Mouse (Mus musculus) urinary bladder, adult 2 months (tissue): ENCODE measurements around the gene Ankrd1. TPM values are rescaled to one million over a fixed set of nuclear protein-coding genes. Genes with fewer than 3 reads are reported as not detected.

Experiments used
- DNase-seq: peaks from one replicate; pipeline ENCODE4 v3.0.0; 2022; ENCODE audit warnings: low spot score
- polyA plus RNA-seq: library from polyadenylated mRNA; depleted of rRNA; stranded (reverse); fragments of >200 nt; gene quantifications from 2 replicates; pipeline ENCODE4 v1.2.3, GENCODE M21; 2012; rRNA removed

The Ankrd1 gene
- polyA plus RNA-seq = 1.7 and 4.4 TPM in 2 replicates

DNA sequence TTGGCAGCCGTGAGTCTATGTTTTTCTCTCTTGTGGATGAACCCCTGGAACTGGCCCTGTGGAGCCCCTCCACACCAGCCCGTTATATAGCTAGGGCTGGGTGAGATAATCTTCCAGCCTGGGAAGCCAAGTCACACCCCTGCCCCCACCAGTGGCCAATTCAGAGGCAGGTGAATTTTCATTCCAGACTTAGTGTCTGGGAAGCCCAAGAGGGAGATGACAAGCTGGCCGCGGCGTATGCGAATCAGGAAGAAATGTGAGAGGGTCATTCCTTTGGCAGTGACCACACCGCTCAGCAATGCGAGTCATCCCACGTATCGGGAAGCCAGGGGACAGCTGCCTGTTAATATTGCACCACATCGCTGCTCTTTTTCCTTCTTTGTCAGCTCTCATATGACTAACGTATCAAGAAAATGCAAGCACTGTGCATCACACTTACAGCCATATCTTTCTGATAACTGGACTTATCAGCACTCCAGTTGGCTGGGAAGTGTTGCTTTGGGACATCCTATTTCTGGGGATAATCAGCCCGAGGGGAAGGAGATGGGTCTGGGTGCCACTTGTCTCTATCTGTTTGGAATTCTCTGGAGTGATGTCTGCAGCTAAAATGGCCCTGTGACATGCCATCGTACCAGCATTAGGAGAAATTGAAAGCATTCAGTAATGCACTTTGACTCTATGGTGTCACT lies at the start of gene Ankrd1:
Gene Ankrd1 (minus strand): TSS at position 317 of the 689 bp plus-strand sequence.
- no peak for DNase-seq

DNA sequence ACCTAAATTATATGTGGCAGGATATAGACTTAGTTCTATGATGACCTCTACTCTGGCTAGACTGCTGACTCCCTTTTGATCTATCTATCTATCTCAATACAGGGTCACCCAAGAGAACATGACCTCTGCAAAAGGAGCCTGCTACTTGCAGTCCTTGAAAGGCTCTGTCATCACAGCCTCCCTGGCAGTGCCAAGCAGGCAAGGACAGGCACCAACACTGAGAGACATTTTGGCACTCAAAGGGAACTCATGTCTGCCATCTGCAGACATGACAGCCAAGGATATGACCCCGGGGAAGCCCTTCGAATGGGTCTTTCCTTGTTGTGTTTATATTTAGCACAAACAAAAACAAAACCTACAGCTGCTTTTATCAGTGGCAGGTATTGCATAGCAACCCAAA lies 49.2 kb upstream of the Ankrd1 start:
- DNase-seq = no peak

DNA sequence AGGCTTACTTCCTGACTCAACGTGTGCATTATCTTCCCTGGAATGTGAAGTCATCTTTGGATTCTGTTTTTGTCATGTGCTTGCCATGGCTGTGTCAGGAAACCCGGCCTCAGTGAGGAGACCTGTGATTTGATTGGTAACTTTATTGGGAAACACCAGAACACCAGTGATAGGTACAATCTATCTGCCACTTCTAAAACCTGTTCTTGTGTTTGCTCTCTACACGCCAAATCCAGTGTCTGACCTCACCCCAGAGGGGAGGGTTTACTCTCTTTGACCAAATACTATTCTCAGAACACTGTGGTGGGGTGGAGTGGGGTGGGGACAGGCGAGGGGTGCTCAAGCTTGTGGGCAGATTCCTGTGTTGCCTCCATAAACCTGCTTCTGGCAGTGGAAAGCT lies 48.2 kb upstream of the Ankrd1 start:
- no peak for DNase-seq

- DNase-seq = no peak
Measured at GRCm38 (mm10) chr19:36167291-36167896, 47.5 kb upstream of the Ankrd1 start.

- no peak for DNase-seq
Measured at GRCm38 (mm10) chr19:36166401-36167160, 46.7 kb upstream of the Ankrd1 start.

GRCm38 (mm10) chr19:36165351-36165750 lies 45.5 kb upstream of the Ankrd1 start:
- no peak for DNase-seq

GRCm38 (mm10) chr19:36150241-36151007 lies 30.5 kb upstream of the Ankrd1 start:
- DNase-seq = no peak

- DNase-seq = no peak
Measured at GRCm38 (mm10) chr19:36148578-36148977, 28.7 kb upstream of the Ankrd1 start.

DNA sequence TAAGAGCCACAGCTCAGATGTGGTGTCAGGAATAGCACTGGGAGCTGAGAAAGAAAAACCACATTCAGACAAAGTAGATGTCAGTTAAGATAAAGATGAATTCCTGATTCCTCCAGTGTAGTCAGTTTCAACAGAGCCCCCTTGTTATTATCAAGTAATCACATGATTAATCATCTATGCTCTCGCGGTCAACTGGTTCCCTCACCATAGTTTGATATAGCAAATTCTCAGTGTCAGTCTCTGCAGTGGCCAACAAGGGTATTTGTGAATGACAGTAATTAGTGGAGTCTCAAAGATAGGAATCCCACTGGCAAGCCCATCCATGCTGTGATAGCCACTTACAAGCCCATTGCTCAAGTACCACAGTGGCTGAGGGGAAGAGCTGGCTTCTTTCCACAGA lies 23.7 kb upstream of the Ankrd1 start:
- DNase-seq = no peak

GRCm38 (mm10) chr19:36133731-36134130 lies 13.8 kb upstream of the Ankrd1 start:
- no peak for DNase-seq

- no peak for DNase-seq
Measured at GRCm38 (mm10) chr19:36133064-36133463, 13.2 kb upstream of the Ankrd1 start.

DNA sequence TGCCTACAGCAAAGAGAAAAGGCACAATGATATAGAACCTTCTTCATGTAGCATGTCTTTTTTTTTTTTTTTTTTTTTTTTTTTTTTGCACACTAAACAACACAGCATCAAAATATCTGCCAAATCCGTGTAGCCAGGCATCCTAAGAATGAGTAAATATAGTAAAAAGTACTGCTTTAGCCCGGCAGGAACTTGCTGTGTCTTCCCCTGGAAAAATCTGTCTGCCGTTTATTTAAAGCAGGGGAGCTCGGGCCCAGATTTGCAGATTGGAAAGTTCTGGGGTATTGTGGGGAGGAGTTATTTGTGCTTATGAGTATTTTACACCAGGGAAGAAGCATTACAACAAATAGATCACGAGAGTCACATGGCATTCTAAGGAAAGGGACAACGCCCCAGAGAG lies 12.1 kb upstream of the Ankrd1 start:
- no peak for DNase-seq

- no peak for DNase-seq
Measured at GRCm38 (mm10) chr19:36130181-36130580, 10.3 kb upstream of the Ankrd1 start.

- no peak for DNase-seq
Measured at GRCm38 (mm10) chr19:36129643-36130042, 9.7 kb upstream of the Ankrd1 start.

DNA sequence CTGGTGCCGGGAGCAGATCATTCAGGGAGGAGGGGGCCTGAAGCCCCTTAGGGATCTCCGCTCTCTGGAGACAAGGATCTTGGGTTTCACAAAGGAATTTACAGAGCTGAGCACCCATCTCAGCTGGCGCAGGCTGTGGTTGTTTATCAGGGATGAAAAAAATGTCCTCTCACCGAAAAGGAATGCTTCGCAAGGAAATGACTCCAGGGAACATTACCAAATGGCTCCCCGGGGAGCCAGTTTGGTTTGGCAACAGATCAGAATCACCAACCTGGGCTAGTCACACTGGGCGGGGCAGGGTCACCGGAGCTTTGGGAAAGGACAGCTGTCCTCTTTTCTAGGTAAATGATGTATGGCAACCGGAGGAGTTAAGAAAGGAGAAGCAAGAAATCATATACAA lies 9.3 kb upstream of the Ankrd1 start:
- no peak for DNase-seq

GRCm38 (mm10) chr19:36128440-36128839 lies 8.5 kb upstream of the Ankrd1 start:
- DNase-seq = no peak

GRCm38 (mm10) chr19:36124203-36124602 lies 4.3 kb upstream of the Ankrd1 start:
- no peak for DNase-seq

DNA sequence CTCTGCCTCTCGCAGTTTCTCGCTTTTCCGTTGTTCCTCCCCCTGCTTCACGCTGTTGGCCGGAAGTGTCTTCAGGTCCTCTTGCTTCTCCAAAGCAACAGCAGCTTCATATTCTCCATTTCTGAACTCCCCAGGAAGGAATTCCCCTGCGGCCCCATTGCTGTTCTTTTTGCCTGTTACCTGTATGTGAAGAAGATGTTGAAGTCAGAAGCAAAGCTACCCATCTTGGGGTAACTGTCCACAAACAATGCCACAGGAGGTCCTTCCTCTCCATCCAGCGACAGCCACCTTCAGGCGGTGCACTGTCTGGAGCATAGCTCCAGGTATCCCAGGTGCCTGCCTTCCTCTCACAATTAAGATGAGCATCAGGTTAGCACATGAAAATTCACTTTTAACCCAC lies 680 bp downstream of the Ankrd1 start:
- no peak for DNase-seq

- DNase-seq = no peak
Measured at GRCm38 (mm10) chr19:36116185-36116584, 3.7 kb downstream of the Ankrd1 start.

DNA sequence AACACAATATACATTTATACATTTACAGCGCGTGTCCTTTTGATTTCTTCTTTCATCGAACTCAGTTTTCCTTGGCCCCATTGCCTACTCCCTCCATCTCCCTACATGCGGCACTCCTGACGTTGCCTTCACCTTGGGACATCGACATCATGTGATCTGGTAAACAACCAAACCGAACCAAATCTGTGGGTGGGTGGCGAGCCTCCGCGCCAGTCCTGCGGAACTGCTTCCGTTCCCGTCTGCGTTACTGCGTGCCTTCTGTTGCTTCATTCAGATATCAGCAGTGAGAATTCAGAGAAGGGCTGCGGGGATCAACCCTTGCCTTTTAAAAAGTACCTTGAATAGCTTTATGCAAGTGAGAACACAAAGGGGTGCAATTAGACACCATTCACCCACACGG lies 7.9 kb downstream of the Ankrd1 start:
- no peak for DNase-seq

DNA sequence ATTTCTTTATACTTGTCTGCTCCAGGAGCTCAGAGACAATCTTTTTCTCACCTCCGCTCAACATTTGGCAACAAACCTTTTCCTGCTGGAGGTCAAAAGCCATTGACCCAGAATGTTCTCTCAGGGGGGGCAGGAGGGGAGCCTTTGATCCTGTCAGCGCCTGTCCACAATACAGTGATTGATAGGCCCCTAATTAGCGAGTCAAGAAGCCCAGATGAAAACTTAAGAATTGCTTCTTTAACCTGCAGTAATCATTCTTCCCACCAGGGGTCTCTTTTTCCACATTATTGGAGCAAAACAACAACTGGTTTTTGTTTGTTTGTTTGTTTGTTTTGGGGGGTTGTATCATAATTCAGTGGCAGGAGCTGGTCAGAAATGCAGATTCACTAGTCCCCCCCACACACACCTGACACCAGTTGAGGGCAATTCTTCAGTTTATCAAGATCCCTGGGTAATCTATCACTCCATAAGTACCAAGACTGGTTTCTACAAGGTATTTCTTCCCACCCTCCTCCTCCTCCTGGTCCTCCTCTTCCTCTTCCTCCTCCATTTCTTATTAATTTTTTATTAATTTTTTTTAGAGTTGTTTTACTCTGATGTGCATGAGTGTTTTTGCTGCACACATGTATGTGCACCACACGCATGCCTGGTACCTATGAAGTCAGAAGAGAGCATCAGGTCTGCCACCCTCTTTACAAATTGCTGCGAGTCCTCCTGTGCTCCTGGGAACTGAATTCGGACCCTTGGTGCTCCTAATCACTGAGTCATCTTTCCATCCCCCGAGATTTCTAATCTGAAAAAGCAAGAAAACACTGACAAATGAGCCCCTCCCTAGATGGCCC lies 8.6 kb downstream of the Ankrd1 start:
- no peak for DNase-seq
